Mouse (Mus musculus): ENCODE measurements around the gene Dusp2.
A peak's percentile ranks its signal among the peaks of the same experiment; 100 is the strongest.

DNA sequence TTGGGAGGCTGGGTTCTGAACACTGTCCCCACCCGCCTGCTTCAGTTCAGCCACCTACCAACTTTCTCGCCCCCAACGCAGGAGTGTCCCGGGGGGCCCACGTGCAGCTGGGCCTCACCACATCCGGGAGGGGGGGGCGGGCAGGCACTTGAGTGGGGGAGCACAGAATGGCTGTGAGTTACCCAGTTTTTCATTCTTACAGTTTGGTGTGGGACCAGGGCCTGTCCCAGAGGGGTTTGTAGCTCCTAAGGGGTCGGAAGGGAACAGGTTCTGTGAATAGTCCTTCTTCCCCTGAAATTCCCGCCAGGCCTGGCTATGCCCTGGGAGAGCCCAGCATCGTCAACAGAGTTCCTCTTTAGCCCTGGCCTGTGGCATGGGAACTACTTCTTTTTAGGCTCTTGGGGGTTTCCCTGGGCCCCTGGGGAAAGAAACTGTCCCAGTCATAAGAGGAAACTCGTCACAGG, 849 bp upstream of the Dusp2 start:
- TF ChIP-seq POLR2A (IDR thresholded peaks at IDR 0.05; ENCODE audit: control insufficient read depth, extremely low read depth, insufficient read depth, low read length, poor library complexity) (0 out of 2 replicates have a peak, but pooled peaks have one; percentile 19), CTCF (IDR thresholded peaks at IDR 0.05; ENCODE audit: borderline replicate concordance, control insufficient read depth, extremely low read depth, insufficient read depth, low read length, poor library complexity) (0 out of 2 replicates have a peak, but pooled peaks have one; percentile 49)

Data from thymus, adult 2 months (tissue).